Mouse (Mus musculus) T-cell, adult 2 months (primary cell): ENCODE results near the gene Tmem200b.

ENCODE experiments used
- DNase-seq: peaks from one replicate; pipeline ENCODE4 v3.0.0; 2022; ENCODE audit warnings: low spot score

Gene Tmem200b

DNA sequence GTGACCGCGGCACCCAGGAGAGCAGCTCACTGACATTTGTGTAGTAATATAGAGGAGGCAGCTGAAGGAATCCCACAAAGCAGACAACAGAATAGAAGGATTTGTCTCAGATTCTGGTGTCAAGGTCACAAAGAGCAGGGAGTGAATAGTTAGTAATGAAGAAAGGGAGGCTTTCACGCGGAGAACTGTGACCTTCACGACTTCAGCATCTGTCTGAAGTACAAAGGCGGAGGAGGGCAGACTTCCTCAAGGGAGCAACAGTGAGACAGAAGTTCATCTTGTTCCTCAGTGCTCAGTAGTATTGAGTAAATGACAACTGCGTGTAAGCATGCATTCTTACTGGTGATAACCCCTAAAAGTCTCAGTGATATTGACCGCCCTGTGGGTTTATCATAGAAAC, 29.1 kb downstream of the Tmem200b start:
- DNase-seq = no peak

DNA sequence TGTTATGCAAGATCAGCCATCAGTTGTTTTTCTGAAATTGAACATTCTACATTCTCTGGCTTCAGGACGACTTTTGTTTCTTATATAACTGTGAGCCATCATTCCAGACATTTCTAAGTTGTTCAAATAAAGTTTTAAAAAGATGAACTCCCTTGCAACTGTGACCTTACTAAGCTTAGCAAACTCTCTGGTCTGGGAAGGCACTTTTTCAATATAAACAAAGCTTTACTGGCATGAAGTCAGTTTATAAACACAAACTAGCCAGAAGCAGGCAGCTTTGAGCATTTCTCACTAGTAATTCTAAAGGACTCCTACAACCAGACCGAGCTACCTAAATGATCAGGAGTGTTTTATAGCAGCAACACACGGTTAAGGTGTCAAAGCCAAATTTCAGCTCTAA, 35.6 kb downstream of the Tmem200b start:
- DNase-seq = no peak

DNA sequence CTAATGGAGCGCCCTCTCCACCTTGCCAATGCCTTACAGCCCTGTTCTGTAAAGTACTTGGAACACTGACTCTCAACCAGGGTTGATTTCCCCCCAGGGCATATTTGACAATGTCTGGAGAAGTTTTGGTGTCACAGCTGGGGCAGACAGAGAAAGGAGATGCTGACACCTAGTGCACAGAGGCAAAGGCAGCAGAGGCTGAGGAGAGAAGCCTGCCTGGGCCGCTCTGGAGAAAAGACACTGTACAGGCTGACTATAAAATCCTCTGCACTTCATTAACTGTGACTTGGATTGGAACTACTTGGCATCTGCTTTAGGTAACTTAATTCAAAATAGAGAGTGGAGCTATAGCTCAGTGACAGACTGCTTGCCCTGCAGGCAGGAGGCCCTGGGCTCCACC, 47.3 kb downstream of the Tmem200b start:
- no peak for DNase-seq

DNA sequence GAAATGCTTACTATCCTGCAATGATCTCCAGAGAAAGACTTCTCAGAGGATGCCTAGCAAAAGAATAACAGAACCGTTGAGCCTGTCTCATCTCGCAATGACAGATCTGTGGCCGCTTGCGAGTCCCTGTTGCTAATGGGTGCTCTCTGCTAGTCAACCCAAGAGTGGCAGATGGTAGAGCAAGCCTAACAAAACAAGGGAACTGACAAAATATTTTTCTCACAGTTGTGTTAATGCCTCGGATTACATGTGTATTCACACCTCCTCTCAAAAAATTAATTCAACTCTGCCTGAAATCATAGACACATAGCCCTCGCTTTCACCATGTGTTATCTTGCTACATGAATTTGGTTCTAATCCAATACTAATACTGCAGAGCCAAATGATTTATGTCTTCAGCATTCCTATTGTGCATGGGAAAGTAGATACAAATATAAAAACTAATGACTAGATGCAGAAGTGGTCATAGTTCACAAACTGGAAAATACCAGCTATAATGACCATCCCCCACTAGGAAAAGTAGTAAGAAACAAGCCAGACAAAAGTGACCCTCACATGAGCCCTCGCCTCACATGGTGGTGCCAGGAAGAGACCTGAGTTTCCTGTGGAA, 48.8 kb downstream of the Tmem200b start:
- no peak for DNase-seq
